Mouse (Mus musculus) cerebellum, postnatal 4 days (tissue): ENCODE results near the gene Ces1b.

Source experiments
- DNase-seq, 2 experiments: peaks; one replicate each; pipeline ENCODE4 v3.0.0; 2022; ENCODE audit warnings: low spot score in 2 of 2, mixed read lengths in 1 of 2

Gene Ces1b

GRCm38 (mm10) chr8:93010286-93010685 is 69.5 kb downstream of the Ces1b start:
- DNase-seq = peak in 1 of 2 experiments; percentile 49
